Mouse (Mus musculus) kidney, adult 8-10 months (tissue): Measurements from ENCODE around the gene Gigyf2.
A peak's percentile ranks its signal among the peaks of the same experiment; 100 is the strongest.

Source experiments
- DNase-seq, 2 experiments: peaks; one replicate each; pipeline ENCODE4 v3.0.0; 2022

Gigyf2 gene

GRCm38 (mm10) chr1:87326742-87327163 lies at the start of gene Gigyf2:
Gene Gigyf2, plus strand, starts transcription at chr1:87326998.
- peak; percentile 96 to 97 for DNase-seq

DNA sequence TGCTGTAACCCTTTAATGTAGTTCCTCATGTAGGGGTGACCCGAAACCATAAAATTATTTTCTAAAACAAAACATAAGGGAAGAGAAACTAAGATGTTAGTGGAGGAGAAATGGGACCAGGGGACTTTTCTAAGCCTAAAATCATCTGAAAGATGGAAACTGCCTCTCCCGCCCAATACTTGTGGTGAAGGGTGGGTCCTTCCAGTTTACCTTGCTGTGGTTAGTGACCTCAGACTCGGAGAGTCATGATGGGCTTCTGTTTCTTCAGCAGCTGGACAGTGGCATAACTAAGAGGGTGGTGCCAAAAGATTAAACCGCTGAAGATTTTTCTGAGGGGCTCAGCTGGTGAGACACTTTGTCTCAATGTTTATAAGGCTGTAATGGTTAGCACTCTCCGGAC lies 46.5 kb upstream of the Gigyf2 start:
- no peak for DNase-seq

GRCm38 (mm10) chr1:87281599-87282412 lies 45.0 kb upstream of the Gigyf2 start:
- DNase-seq, result no peak

DNA sequence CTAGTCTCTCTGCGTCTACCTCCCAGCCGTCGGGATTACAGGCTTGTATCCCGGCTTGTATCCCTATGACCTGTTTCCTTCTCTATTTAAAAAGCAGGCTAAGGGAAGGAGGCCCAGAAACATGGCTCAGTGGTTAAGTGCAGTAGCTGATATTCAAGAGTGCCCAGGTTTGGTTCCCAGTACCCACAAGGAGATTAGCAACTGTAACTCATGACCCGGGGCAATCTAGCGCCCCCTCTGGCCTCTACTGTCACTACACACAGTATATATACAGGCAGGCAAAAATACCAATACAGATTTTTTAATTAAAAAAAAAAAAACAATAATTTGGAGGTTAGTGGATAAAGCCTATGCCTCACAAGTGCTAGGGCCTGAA lies 44.4 kb upstream of the Gigyf2 start:
- DNase-seq, result no peak

GRCm38 (mm10) chr1:87283410-87283960 lies 43.3 kb upstream of the Gigyf2 start:
- peak in 1 of 2 experiments; percentile 52 for DNase-seq

DNA sequence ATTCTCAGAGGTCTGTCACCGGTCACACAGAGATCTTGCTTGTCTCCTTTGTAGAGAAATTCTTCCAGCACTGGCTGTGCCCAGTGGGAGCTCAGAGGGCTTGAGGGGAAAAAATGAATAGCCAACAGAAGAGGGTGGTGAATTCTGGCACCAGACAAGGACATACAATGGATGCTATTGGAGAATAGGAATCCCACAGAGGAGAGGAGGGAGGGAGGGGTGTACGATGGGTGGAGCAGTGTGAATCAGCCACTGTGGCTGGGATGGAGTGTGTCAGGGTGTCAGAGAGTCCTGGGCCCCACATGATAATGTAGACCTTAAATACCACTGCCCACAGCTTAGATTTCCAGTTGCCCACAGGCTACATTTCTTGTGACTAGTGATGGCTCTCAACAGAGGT lies 39.7 kb upstream of the Gigyf2 start:
- no peak for DNase-seq

DNA sequence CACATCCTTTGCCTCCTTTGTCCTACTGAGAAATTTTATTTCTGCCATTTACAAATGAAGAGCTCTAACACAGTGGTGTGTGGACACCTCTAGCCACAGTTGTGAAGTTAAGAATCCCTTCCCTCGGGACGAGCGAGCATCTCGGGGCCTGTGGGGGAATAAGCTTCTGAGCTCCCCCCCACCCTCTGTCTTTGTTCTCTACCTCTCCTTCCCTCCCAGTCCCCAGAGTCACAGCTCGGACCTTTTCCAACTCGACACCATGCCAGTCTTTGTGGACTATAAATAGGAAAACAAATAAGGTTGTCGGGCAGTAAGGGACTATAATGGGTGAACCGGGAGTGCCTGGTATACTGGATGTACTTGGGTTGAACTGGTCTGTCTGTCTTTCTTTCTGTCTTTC lies 35.4 kb upstream of the Gigyf2 start:
- no peak for DNase-seq

DNA sequence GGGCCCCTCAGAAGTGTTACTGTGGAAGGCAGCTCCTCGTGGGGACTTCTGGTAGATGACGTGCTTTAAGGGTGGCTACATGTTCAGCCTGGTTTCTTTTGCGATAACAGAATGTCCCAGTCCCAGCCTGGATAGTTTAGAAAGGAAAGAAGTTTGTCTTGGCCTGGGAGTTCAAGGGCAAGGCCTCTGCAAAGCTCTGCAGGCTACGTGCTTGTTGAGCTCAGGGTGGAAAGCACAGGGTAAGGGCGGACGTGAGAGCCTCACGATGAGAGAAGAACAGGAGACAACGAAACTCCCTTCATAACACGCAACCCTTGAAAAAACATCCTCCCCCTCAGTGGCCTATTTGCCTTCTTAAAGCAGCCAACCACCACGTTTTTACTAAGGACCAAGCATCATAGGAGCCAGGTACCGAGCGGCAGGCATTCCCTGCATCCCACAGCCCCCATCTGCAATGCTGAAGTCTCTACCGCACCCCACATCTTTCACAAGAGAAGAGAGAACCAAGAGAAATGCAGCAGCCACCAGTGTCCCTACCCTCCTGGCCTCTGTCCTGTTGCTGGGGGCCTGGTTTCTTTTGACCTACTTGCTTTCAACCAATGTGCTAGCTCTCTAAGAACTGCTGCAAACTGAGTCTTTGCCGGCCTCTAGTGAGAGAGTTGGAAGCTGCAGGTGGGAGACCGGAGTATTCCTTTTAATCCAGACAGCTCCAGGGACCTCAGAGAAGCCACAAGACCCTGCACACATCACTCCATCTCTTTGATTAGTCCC lies 34.2 kb upstream of the Gigyf2 start:
- peak; percentile 70 to 77 for DNase-seq

DNA sequence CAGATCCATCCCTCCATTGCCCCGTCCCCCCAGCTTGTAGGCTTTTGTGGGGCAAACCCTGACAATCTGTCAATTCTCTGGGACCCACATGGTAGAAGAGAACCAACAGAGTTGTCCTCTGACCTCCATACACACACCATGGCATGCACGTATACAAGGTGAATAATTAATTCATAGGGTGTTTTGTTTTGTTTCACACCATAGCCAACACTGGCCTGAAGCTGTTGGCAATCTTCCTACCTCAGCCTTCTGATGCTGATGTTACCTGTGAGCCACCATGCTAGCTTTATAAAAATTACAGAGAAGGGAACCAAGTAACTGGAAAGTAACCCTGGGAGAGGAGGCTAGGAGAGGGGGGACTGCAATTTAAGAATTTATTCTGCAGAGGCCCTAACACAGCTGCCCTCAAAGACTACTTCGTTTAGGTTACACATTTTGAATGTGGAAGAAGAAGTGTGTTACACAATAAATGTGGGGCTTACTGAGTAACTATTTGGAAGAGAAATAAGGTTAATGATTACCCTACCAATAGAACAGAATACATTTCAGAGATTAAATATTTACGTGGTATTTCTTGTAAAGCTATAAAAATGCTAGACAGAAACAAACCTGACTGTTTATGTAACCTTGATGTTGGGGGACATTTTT lies 32.6 kb upstream of the Gigyf2 start:
- peak; percentile 49 to 66 for DNase-seq

DNA sequence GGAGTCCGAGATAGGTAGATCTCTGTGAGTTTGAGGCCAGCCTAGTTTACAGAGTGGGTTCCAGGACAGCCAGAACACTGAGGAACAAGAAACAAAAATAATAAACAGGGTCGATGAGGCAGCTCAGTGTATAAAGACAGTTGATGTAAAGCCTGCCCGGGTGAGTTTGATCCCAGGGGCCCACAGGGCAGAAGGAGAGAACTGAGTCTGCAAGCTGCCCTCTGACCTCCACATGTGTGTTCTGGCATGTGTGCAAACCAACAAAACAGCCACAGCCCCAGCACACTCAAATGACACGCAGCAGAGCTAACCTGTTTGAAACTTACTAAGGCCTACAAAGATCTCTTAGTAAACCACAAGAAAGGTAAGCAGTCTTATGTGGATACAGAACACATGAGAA lies 31.8 kb upstream of the Gigyf2 start:
- DNase-seq, result no peak

- DNase-seq, result no peak
Observed at GRCm38 (mm10) chr1:87297346-87297925, 29.4 kb upstream of the Gigyf2 start.

GRCm38 (mm10) chr1:87300360-87301286 lies 26.2 kb upstream of the Gigyf2 start:
- no peak for DNase-seq

GRCm38 (mm10) chr1:87301971-87302370 lies 24.8 kb upstream of the Gigyf2 start:
- DNase-seq, result no peak

DNA sequence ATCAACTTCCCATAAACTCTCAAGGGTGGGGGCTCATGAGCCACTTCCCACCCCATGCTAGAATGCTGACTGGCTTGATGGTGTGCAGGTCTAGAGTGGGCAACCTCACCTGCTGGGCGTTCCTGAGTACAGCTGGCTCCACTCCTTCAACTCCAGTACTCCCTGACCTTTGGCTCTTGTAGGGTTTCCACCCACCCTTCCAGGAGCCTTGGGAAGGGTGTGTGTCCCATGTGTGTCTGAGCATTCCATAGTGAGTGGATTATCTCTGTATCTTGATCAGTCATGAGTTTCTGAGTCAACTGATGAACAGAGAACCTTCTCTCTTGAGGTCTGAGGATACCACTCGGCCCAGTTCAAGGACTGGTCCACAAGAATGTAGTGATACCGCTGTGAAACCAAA lies 17.8 kb upstream of the Gigyf2 start:
- no peak for DNase-seq

- peak in 1 of 2 experiments; percentile 51 for DNase-seq
Observed at GRCm38 (mm10) chr1:87309621-87310020, 17.2 kb upstream of the Gigyf2 start.

GRCm38 (mm10) chr1:87312681-87313080 lies 14.1 kb upstream of the Gigyf2 start:
- DNase-seq, result no peak

GRCm38 (mm10) chr1:87313116-87313515 lies 13.7 kb upstream of the Gigyf2 start:
- DNase-seq, result no peak

DNA sequence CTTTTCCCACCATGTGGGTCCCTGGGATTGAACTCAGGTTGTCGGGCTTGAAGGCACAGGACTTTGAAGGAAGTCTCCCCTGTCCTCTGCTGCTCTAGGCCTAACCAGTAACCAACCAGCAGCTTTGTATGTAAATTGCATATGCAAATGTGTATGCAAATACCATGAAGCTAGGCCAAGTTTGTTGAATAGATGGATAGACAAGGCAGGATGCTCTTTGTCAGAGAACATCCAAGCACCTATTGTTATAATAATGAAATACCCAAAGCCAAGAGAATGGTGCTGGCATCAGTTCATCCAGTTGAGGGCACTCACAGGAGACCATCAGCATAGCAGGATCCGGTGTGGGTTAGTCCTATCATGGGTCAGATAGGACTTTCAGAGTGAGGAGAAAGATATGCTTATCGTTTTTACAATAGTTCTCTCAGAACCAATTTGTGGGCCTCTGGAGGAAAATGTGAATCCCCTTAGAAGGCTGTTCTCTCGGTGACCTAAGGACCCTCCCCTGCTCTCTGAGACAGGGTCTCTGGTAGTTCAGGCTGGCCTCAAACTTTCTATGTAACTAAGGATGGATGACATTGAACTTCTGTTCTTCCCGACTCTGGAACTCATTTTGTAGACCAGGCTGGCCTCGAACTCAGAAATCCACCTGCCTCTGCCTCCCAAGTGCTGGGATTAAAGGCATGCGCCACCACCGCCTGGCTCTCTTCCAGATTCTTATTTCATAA lies 12.8 kb upstream of the Gigyf2 start:
- DNase-seq, result no peak

DNA sequence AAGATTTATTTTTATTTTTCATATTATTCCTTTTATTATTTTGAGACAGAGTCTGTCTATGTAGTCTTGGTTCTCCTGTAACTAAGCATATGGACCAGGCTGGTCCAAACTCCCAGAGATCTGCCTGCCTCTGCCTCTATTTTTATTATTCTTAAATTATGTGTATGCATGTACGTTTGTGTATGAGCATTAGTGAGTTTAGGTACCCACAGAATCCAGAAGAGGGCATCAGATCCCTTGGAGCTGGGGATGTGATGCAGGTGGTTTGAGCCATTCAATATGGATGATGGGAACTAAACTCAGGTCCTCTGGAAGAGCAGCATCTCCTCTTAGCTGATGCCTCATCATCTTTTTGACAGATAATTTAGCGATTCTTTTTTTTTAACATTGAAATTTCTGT lies 11.4 kb upstream of the Gigyf2 start:
- no peak for DNase-seq

DNA sequence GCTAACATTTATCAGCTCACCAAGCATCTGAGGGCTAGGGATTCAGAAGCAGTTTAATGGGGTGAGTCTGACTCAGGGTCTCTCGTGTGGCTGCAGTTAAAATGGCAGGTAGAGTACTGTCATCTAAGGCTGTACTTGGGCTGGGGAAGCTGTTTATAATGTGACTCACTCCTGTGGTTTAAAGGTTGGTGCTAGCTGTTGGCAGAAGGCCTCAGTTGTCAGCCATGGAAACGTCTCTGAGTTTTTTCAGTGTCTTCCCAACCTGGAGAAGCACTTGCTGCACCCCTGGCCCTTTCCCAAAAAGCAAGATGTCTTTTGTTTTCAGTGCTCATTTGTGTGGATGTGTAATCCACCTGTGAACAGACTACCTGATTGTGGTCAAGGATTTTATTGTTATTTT lies 10.9 kb upstream of the Gigyf2 start:
- no peak for DNase-seq

- peak; percentile 93 to 95 for DNase-seq
Observed at GRCm38 (mm10) chr1:87316672-87317071, 10.1 kb upstream of the Gigyf2 start.
